Mouse (Mus musculus) layer of hippocampus, postnatal 10 days (tissue): ENCODE measurements at regions not wholly inside any gene's neighbourhood (a gene's known extent, or its start where the extent isn't known, plus 50 kb on each side); places are given as distances from the start of the nearest gene placed in this dataset.
"Not testable (repeated sequence)": the region's sequence is repeated elsewhere in the genome, so short reads cannot be mapped to it uniquely, and the experiment has no call there.

Source experiments
- DNase-seq, 2 experiments: peaks; one replicate each; pipeline ENCODE4 v3.0.0; 2021; ENCODE audit warnings: low spot score in 2 of 2

GRCm38 (mm10) chr9:78769168-78769567, 153.8 kb downstream of the Cd109 start:
- peak; percentile 32 to 49 for DNase-seq

GRCm38 (mm10) chr9:78773936-78774335, 158.6 kb downstream of the Cd109 start:
- DNase-seq, result no peak

GRCm38 (mm10) chr9:78775462-78775861, 160.1 kb downstream of the Cd109 start:
- DNase-seq, result peak; percentile 53 to 70

GRCm38 (mm10) chr9:78780595-78780994, 165.2 kb downstream of the Cd109 start:
- DNase-seq, result no peak

GRCm38 (mm10) chr9:78782297-78782696, 167.0 kb downstream of the Cd109 start:
- no peak for DNase-seq

- DNase-seq, result no peak
These were observed 167.5 kb downstream of the Cd109 start for GRCm38 (mm10) chr9:78782860-78783259.

- peak; percentile 13 to 31 for DNase-seq
These were observed 172.5 kb downstream of the Cd109 start for GRCm38 (mm10) chr9:78787866-78788265.

- no peak for DNase-seq
These were observed 174.4 kb downstream of the Cd109 start for GRCm38 (mm10) chr9:78789703-78790102.

- DNase-seq, result no peak
These were observed 174.8 kb downstream of the Cd109 start for GRCm38 (mm10) chr9:78790155-78790554.

GRCm38 (mm10) chr9:78795801-78796200, 180.5 kb downstream of the Cd109 start:
- no peak for DNase-seq

- DNase-seq, result no peak
These were observed 201.9 kb downstream of the Cd109 start for GRCm38 (mm10) chr9:78817221-78817620.

GRCm38 (mm10) chr9:78821554-78822212, 206.3 kb downstream of the Cd109 start:
- peak in 1 of 2 experiments; percentile 11 for DNase-seq

GRCm38 (mm10) chr9:78844969-78845683, 229.8 kb downstream of the Cd109 start:
- DNase-seq, result no peak

GRCm38 (mm10) chr9:78846110-78846509, 230.8 kb downstream of the Cd109 start:
- peak in 1 of 2 experiments; percentile 10 for DNase-seq

GRCm38 (mm10) chr9:78847890-78848563, 232.7 kb downstream of the Cd109 start:
- no peak for DNase-seq

GRCm38 (mm10) chr9:78848564-78848893, 233.2 kb downstream of the Cd109 start:
- DNase-seq, result not testable (repeated sequence)

GRCm38 (mm10) chr9:78856981-78857380, 241.6 kb downstream of the Cd109 start:
- DNase-seq, result no peak

- no peak for DNase-seq
These were observed 244.6 kb downstream of the Cd109 start for GRCm38 (mm10) chr9:78859956-78860355.

GRCm38 (mm10) chr9:78872561-78872960, 257.2 kb downstream of the Cd109 start:
- no peak for DNase-seq

- peak; percentile 57 to 65 for DNase-seq
These were observed 264.8 kb downstream of the Cd109 start for GRCm38 (mm10) chr9:78879955-78880642.

- DNase-seq, result no peak
These were observed 265.4 kb downstream of the Cd109 start for GRCm38 (mm10) chr9:78880643-78881306.
